Mouse (Mus musculus) bone marrow macrophage, adult 2 months (primary cell): ENCODE data around the gene Crtap.

ENCODE experiments used
- CTCF ChIP-seq: IDR thresholded peaks from 2 replicates; pipeline ENCODE4 v1.5.1; 2012; ENCODE audit warnings: low read depth, mild to moderate bottlenecking, low read length, moderate library complexity
- POLR2A ChIP-seq: IDR thresholded peaks from 2 replicates; pipeline ENCODE4 v1.6.1; 2012; ENCODE audit warnings: mild to moderate bottlenecking, low read depth, low read length, borderline replicate concordance

DNA sequence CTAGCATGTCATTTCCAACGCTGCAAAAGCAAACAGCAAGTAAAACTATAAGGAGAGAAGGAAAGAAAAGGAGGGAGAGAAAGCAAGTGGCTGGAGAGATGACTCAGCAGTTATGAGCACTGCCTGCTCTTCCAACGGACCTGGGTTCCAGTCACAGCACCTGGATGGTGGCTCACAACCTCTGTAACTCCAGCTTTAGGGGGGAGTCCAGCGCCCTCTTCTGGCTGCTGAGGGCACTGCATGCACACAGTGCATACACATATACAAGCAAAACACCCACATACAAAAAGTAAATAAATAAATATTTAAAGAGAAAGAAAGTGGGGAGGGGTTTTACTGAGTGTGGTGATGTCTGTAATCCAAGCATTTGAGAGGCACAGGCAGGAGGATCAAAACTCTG is 30.6 kb upstream of the Crtap start:
- no peak for TF ChIP-seq POLR2A
- no peak; the same call in none of the 2 replicates for TF ChIP-seq CTCF
